Mouse (Mus musculus) gastrocnemius, postnatal 4 days (tissue): ENCODE data around the gene Sfmbt1. TPM values are rescaled to one million over a fixed set of nuclear protein-coding genes. Genes with fewer than 3 reads are reported as not detected.

Experiments used
- DNase-seq, 2 experiments: peaks; one replicate each; pipeline ENCODE4 v3.0.0; 2021 to 2022; ENCODE audit warnings: low spot score in 2 of 2, mixed read lengths in 2 of 2
- total RNA-seq, 2 experiments: library from RNA; stranded (reverse); gene quantifications; 2 replicates each; pipeline ENCODE4 v1.2.3; 2021

The Sfmbt1 gene
- total RNA-seq, 2 experiments from 2014 or later, result 15.1 to 16.8 TPM

DNA sequence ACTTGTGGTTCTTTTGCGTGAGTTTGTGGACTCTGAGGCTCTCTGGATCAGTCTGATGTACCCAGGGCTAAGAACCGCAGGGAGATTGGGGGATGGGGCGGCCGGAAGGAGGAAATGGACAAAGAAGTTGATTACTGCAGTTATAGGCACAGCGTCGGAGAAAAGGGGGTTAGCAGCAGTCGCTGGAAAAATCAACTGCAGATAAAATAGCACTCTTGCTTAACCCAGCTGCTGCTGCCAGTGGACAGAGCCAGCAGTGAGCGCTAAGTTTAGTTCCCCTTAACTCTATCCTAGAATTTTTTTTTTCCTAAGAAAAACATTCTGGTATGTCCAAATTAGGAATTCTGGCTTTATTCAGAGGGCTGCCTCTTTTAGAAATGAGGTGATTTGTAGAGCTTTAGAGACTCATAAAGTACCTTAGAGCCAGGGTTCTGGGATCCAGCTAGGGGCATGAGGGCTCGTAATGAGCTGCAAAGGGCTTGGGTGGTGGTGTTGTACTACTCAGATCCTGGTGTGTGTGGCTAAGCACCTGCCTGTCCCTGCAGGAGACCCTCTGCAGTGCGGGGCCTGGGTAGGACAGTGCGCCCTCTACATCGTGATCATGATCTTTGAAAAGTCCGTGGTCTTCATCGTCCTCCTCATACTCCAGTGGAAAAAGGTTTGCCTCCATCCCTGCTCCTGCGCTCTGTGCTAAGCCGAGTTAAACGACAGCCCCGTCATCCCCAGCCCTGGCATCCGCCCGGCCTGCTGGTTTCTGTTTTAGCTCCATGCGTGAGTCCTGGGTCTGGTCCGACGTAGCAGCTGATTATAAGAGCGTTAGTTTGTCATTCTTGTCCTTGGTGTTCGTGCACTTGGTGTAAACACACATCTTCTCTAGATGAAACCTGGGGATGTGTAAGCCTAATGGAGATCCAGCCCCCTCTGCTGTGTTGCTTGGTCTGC is 155.8 kb downstream of the Sfmbt1 start:
- DNase-seq, result no peak

Other genes starting within 250 kb of the Sfmbt1 start
- gene Dcp1a, start 235.3 kb upstream of the Sfmbt1 start, total RNA-seq, result 10 to 100 TPM; 16.6 to 18.2 TPM
- gene Cacna1d, start 223.4 kb upstream of the Sfmbt1 start, total RNA-seq, result 1 to 10 TPM; 2.5 TPM
- gene Tkt, start 166.5 kb upstream of the Sfmbt1 start, total RNA-seq, result 10 to 100 TPM; 53.7 to 62.8 TPM
- 10 to 100 TPM; 25.3 to 32.0 TPM for gene Prkcd, start 88.6 kb upstream of the Sfmbt1 start, total RNA-seq
- gene Rft1, start 60.5 kb upstream of the Sfmbt1 start, total RNA-seq, result 10 to 100 TPM; 10.6 to 11.0 TPM
- gene Tmem110, start 110.7 kb downstream of the Sfmbt1 start, total RNA-seq, result 10 to 100 TPM; 13.0 to 15.7 TPM
- 100 to 1,000 TPM; 154 to 180 TPM for gene Mustn1, start 164.4 kb downstream of the Sfmbt1 start, total RNA-seq
- 1 to 10 TPM in 1 of 2 experiments, under 1 TPM in 1; 0.86 to 4.6 TPM for gene Itih4, start 171.6 kb downstream of the Sfmbt1 start, total RNA-seq
- 1 to 10 TPM; 1.3 to 4.9 TPM for gene Itih3, start 208.9 kb downstream of the Sfmbt1 start, total RNA-seq
- gene Itih1, start 228.4 kb downstream of the Sfmbt1 start, total RNA-seq, result 1 to 10 TPM in 1 of 2 experiments, under 1 TPM in 1; 0.22 to 1.1 TPM
- gene Nek4, start 236.5 kb downstream of the Sfmbt1 start, total RNA-seq, result 1 to 10 TPM; 5.6 to 6.4 TPM